Mouse (Mus musculus): ENCODE measurements around the gene Rpl6. TPM values are rescaled to one million over a fixed set of nuclear protein-coding genes. Genes with fewer than 3 reads are reported as not detected.

Gene Rpl6
- total RNA-seq, 2 experiments from 2014 or later: 499 to 506 TPM

- intact Hi-C loops (cut with DNase I): no loop called here
- DNase-seq (ENCODE audit: extremely low spot score in 1 of 2, low spot score in 2 of 2): no peak
Observed at GRCm38 (mm10) chr5:121242701-121243100, 38.4 kb downstream of the Rpl6 start.

- no peak for DNase-seq (ENCODE audit: extremely low spot score in 1 of 2, low spot score in 2 of 2)
- intact Hi-C loops (cut with DNase I): no loop called here
Observed at GRCm38 (mm10) chr5:121243676-121244364, 39.5 kb downstream of the Rpl6 start.

GRCm38 (mm10) chr5:121244365-121244731 is 40.1 kb downstream of the Rpl6 start:
- intact Hi-C loops (cut with DNase I): no loop called here
- no peak for DNase-seq (ENCODE audit: extremely low spot score in 1 of 2, low spot score in 2 of 2)

DNA sequence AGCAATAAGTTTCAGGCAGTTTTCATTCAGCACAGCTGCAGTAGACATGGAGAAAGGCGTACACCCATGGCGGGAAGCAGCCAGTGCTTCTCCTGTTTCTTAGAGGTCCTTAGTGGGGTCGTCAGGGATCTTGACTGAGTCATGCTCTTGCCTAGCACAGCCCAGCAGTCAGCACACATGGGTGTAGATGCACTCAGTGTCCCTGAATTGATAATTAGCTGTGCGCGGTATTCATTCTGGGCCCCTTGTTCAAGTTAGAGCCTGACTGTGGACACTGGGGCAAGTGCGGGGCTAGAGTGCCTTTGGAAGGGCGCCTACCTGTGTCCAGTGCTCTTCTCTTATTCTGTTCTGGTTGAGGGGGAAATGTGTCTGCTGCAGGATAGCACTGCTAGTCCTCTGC is 40.9 kb downstream of the Rpl6 start:
- intact Hi-C loops (cut with DNase I): no loop called here
- DNase-seq (ENCODE audit: extremely low spot score in 1 of 2, low spot score in 2 of 2): no peak

DNA sequence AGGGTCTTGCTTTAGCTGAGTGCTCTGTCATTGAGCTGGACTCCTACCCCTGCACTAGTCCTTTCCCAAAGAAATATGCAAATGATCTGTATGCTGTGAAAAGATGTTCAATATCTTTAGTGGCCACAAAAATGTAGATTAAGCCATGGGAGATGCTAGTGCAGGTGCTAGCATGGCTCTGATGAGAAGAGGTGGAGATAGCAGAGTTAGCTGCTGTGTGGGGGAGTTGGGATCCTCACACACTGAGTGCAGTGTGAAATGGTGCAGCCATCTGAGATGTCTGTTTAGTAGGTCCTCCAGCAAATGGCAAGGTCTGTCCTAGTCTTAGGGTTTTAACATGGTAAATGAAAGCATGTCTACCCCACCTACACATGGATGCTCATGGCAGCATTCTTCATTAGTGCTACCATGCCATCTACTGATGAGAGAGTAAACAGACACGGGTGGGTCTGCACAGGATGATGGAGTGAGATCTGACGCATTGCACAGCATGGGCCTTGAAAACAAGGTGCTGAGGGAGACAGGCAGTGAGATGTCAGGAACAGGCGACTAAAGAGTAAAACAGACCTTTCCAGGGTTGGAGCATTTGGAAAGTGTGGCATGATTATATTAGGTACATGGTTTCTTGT is 44.6 kb downstream of the Rpl6 start:
- DNase-seq (ENCODE audit: extremely low spot score in 1 of 2, low spot score in 2 of 2): no peak
- intact Hi-C loops (cut with DNase I): no loop called here

DNA sequence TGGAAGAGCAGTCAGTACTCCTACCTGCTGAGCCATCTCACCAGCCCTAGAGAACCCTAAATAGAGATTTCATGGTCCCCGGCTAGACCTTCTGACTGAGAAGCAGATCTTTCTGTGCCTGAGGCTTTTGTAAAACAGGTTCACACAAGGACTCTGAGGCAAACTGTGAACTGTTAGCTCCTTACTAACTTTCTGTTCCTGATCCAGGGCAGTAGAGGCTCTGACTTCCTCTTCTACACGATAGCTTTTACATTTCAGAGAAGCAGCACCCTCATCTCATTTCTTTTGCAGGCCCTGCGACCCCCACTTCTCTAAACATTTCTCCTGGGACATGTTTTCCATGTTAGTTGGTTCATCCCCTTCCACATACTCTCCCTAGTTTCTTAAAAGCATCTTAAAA is 45.4 kb downstream of the Rpl6 start:
- DNase-seq (ENCODE audit: extremely low spot score in 1 of 2, low spot score in 2 of 2): no peak
- intact Hi-C loops (cut with DNase I): no loop called here

DNA sequence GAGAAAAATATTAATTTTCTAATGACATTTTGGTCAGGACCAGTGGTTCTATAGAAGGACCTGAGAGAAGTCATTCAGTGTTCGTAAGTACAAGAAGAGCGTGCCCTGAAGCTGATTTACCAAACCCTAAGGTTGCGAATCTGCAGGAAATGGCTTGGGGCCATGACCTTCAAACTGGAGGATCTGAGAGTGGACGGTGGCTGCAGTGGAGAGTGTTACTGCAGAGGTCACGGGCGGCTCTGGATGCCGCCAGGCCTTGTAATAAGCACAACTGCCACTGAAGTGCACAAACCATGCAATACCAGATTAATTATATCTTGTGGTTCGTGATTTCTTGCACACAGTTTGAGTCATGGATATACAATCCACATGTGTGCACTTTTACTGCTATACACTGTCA is 47.5 kb downstream of the Rpl6 start:
- DNase-seq (ENCODE audit: extremely low spot score in 1 of 2, low spot score in 2 of 2): no peak
- intact Hi-C loops (cut with DNase I): no loop called here

DNA sequence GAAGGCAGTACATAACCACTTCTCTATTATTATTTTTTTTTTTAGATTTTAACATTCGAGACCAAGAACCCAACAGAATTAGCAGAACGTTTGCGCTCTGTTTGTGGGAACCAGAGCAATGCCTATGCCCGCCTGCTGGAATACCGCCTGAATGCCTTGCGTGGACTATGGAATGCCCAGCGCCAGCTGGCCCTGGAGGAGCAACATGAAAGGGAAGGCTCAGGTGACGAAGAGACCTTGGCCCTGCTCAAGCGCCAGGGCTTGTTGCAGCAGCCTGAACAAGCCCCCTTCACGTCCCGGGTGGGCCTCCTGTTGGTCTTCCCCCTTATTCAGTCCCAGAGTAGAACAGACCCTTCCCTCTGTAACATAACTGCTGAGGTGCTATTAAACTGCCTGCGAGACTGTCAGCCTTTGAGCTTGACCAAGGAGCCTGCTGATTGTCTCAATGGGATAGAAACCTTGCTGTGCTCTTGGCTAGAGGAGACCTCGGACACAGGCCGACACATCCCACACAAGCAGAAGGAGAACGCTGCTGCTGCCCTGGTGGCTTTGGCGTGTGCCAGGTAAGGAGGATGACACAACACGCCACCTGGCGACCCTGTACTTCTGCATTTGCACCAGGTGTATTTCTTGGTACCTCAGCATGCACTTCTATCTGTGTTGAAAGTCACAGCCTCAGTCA is 49.7 kb downstream of the Rpl6 start:
- intact Hi-C loops (cut with DNase I): no loop called here
- DNase-seq (ENCODE audit: extremely low spot score in 1 of 2, low spot score in 2 of 2): no peak

- intact Hi-C loops (cut with DNase I): no loop called here
- DNase-seq (ENCODE audit: extremely low spot score in 1 of 2, low spot score in 2 of 2): no peak
Observed at GRCm38 (mm10) chr5:121254977-121255376, 50.7 kb downstream of the Rpl6 start.

Other genes with a start within 250 kb of the Rpl6 start
- gene Rph3a, start 194.4 kb upstream of the Rpl6 start, total RNA-seq (2021): 100 to 1,000 TPM; 188 to 210 TPM
- gene Ptpn11, start 13.1 kb upstream of the Rpl6 start, total RNA-seq (2021): 10 to 100 TPM; 78.0 to 80.4 TPM
- 100 to 1,000 TPM; 222 to 247 TPM for gene Hectd4, start 15.7 kb downstream of the Rpl6 start, total RNA-seq (2021)
- gene Trafd1, start 181.2 kb downstream of the Rpl6 start, total RNA-seq (2021): 100 to 1,000 TPM in 1 of 2 experiments, 10 to 100 TPM in 1; 97.9 to 105 TPM
- 10 to 100 TPM; 48.3 to 50.1 TPM for gene Naa25, start 193.5 kb downstream of the Rpl6 start, total RNA-seq (2021)
- 1 to 10 TPM; 4.4 to 5.5 TPM for gene Tmem116, start 247.4 kb downstream of the Rpl6 start, total RNA-seq (2021)
- gene Erp29, start 248.0 kb downstream of the Rpl6 start, total RNA-seq (2021): 100 to 1,000 TPM; 172 to 181 TPM